Mouse (Mus musculus): ENCODE results near the gene Stk35. TPM values are rescaled to one million over a fixed set of nuclear protein-coding genes. Genes with fewer than 3 reads are reported as not detected.

Stk35 gene
- polyA plus RNA-seq (2012; rRNA removed): 25.0 and 29.0 TPM in 2 replicates

- Histone ChIP-seq H3K27me3 (ENCODE audit: control insufficient read depth, insufficient read depth, low read length) (no peaks in the 10 kb centered on the region), H3K27ac (ENCODE audit: control insufficient read depth, insufficient read depth, low read length) (peak within 1 kb of the TSS; percentile 52; the same call in 1 of the 2 replicates), H3K4me3 (ENCODE audit: control insufficient read depth, insufficient read depth, low read length) (peak within 1 kb of the TSS; percentile 97), H3K4me1 (replicated peaks; ENCODE audit: control insufficient read depth, insufficient read depth, low read length) (peaks cover 15% of the 10 kb centered on the region), H3K36me3 (ENCODE audit: control insufficient read depth, insufficient read depth, low read length) (no peaks in the 10 kb centered on the region)
- WGBS: under 1% methylated on average over 63 of the region's 63 CpGs
- peak; percentile 78 for DNase-seq
- TF ChIP-seq CTCF (IDR thresholded peaks at IDR 0.05; ENCODE audit: borderline replicate concordance, control insufficient read depth, extremely low read depth, insufficient read depth, low read length, poor library complexity) (0 out of 2 replicates have a peak, but pooled peaks have one; percentile 4), POLR2A (IDR thresholded peaks at IDR 0.05; ENCODE audit: control insufficient read depth, extremely low read depth, insufficient read depth, low read length, poor library complexity) (peak; percentile 48; the same call in 1 of the 2 replicates)
These were observed at the start of gene Stk35 for GRCm38 (mm10) chr2:129800271-129800903. TSS of gene Stk35 (plus strand) at chr2:129800517.

DNA sequence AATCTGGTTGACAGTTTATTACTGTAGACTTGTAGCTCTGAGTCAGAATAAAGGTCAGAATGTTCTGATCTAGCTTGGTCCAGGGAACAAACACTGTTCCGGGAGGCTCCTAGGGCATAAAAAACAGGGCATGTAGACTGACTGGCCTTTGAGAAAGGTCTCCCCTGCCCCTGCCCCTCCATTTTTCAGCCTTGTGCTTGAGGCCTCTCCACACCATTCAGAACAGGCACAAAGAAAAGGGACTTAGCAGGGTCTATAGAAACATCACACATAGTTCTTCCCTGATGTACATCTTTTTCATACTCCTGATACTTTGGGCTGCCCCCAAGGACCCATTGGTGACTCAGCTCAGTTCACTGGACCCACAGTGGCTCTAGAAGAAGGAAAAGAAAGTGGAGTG is 18.3 kb upstream of the Stk35 start:
- WGBS: 100% methylated on average over 1 of the region's 1 CpGs

GRCm38 (mm10) chr2:129796501-129796900 is 3.8 kb upstream of the Stk35 start:
- no peaks in the 10 kb centered on the region for H3K27me3 ChIP-seq (ENCODE audit: control insufficient read depth, insufficient read depth, low read length)
- DNase-seq: no peak
- TF ChIP-seq POLR2A (IDR thresholded peaks at IDR 0.05; ENCODE audit: control insufficient read depth, extremely low read depth, insufficient read depth, low read length, poor library complexity) (no peak), CTCF (IDR thresholded peaks at IDR 0.05; ENCODE audit: borderline replicate concordance, control insufficient read depth, extremely low read depth, insufficient read depth, low read length, poor library complexity) (no peak)
- 95% methylated on average over 2 of the region's 2 CpGs for WGBS
- peaks cover 4% of the 10 kb centered on the region for H3K4me1 ChIP-seq (replicated peaks; ENCODE audit: control insufficient read depth, insufficient read depth, low read length)
- no peak overlapping the region for H3K27ac ChIP-seq (ENCODE audit: control insufficient read depth, insufficient read depth, low read length)
- no peak overlapping the region for H3K4me3 ChIP-seq (ENCODE audit: control insufficient read depth, insufficient read depth, low read length)
- H3K36me3 ChIP-seq (ENCODE audit: control insufficient read depth, insufficient read depth, low read length): no peaks in the 10 kb centered on the region

More for the DNA sequence above, 18.3 kb upstream of the Stk35 start:
- H3K4me1 ChIP-seq (replicated peaks; ENCODE audit: control insufficient read depth, insufficient read depth, low read length): no peaks in the 10 kb centered on the region
- H3K27ac ChIP-seq (ENCODE audit: control insufficient read depth, insufficient read depth, low read length): no peak overlapping the region
- DNase-seq: no peak
- H3K27me3 ChIP-seq (ENCODE audit: control insufficient read depth, insufficient read depth, low read length): no peaks in the 10 kb centered on the region
- H3K36me3 ChIP-seq (ENCODE audit: control insufficient read depth, insufficient read depth, low read length): no peaks in the 10 kb centered on the region
- no peak overlapping the region for H3K4me3 ChIP-seq (ENCODE audit: control insufficient read depth, insufficient read depth, low read length)
- TF ChIP-seq POLR2A (IDR thresholded peaks at IDR 0.05; ENCODE audit: control insufficient read depth, extremely low read depth, insufficient read depth, low read length, poor library complexity) (no peak), CTCF (IDR thresholded peaks at IDR 0.05; ENCODE audit: borderline replicate concordance, control insufficient read depth, extremely low read depth, insufficient read depth, low read length, poor library complexity) (no peak)

GRCm38 (mm10) chr2:129797709-129798108 is 2.6 kb upstream of the Stk35 start:
- H3K4me1 ChIP-seq (replicated peaks; ENCODE audit: control insufficient read depth, insufficient read depth, low read length): peaks cover 13% of the 10 kb centered on the region
- H3K4me3 ChIP-seq (ENCODE audit: control insufficient read depth, insufficient read depth, low read length): no peak overlapping the region
- DNase-seq: no peak
- 94% methylated on average over 2 of the region's 3 CpGs for WGBS
- H3K36me3 ChIP-seq (ENCODE audit: control insufficient read depth, insufficient read depth, low read length): no peaks in the 10 kb centered on the region
- H3K27ac ChIP-seq (ENCODE audit: control insufficient read depth, insufficient read depth, low read length): no peak overlapping the region
- no peaks in the 10 kb centered on the region for H3K27me3 ChIP-seq (ENCODE audit: control insufficient read depth, insufficient read depth, low read length)
- TF ChIP-seq CTCF (IDR thresholded peaks at IDR 0.05; ENCODE audit: borderline replicate concordance, control insufficient read depth, extremely low read depth, insufficient read depth, low read length, poor library complexity): no peak
- no peak for TF ChIP-seq POLR2A (IDR thresholded peaks at IDR 0.05; ENCODE audit: control insufficient read depth, extremely low read depth, insufficient read depth, low read length, poor library complexity)

- no peak for TF ChIP-seq CTCF (IDR thresholded peaks at IDR 0.05; ENCODE audit: borderline replicate concordance, control insufficient read depth, extremely low read depth, insufficient read depth, low read length, poor library complexity)
- TF ChIP-seq POLR2A (IDR thresholded peaks at IDR 0.05; ENCODE audit: control insufficient read depth, extremely low read depth, insufficient read depth, low read length, poor library complexity): no peak
- Histone ChIP-seq H3K36me3 (ENCODE audit: control insufficient read depth, insufficient read depth, low read length) (no peaks in the 10 kb centered on the region), H3K27me3 (ENCODE audit: control insufficient read depth, insufficient read depth, low read length) (no peaks in the 10 kb centered on the region), H3K27ac (ENCODE audit: control insufficient read depth, insufficient read depth, low read length) (no peak overlapping the region), H3K4me3 (ENCODE audit: control insufficient read depth, insufficient read depth, low read length) (no peak overlapping the region), H3K4me1 (replicated peaks; ENCODE audit: control insufficient read depth, insufficient read depth, low read length) (peaks cover 15% of the 10 kb centered on the region)
- no peak for DNase-seq
These were observed 1.9 kb upstream of the Stk35 start for GRCm38 (mm10) chr2:129798410-129798809.

GRCm38 (mm10) chr2:129800904-129801230 is 550 bp downstream of the Stk35 start:
- no peak for TF ChIP-seq POLR2A (IDR thresholded peaks at IDR 0.05; ENCODE audit: control insufficient read depth, extremely low read depth, insufficient read depth, low read length, poor library complexity)
- TF ChIP-seq CTCF (IDR thresholded peaks at IDR 0.05; ENCODE audit: borderline replicate concordance, control insufficient read depth, extremely low read depth, insufficient read depth, low read length, poor library complexity): no peak
- H3K4me3 ChIP-seq (ENCODE audit: control insufficient read depth, insufficient read depth, low read length): peak overlapping the region; percentile 97
- under 1% methylated on average over 32 of the region's 32 CpGs for WGBS
- H3K4me1 ChIP-seq (replicated peaks; ENCODE audit: control insufficient read depth, insufficient read depth, low read length): peaks cover 15% of the 10 kb centered on the region
- no peaks in the 10 kb centered on the region for H3K27me3 ChIP-seq (ENCODE audit: control insufficient read depth, insufficient read depth, low read length)
- H3K27ac ChIP-seq (ENCODE audit: control insufficient read depth, insufficient read depth, low read length): peak overlapping the region; percentile 52; the same call in 1 of the 2 replicates
- no peak for DNase-seq
- H3K36me3 ChIP-seq (ENCODE audit: control insufficient read depth, insufficient read depth, low read length): no peaks in the 10 kb centered on the region

Measured in thymus, adult 2 months (tissue).